ENCODE assay signal across 28 mouse cellular contexts in genomic region chr14:35222196-35222595, GRCm38 (mm10).
"Had no signal": no experiment of that assay in that cellular context is flagged by ENCODE, and none has a peak within 500 bp of the region (broad histone marks: within the 10 kb centered on the region; RNA-seq: fewer than 3 reads in every experiment).

No protein-coding gene starts in this region.

- H3K9me3 ChIP-seq: embryonic facial prominence, embryonic 10.5 days; embryonic facial prominence, embryonic 12.5 days; embryonic facial prominence, embryonic 13.5 days; embryonic facial prominence, embryonic 15.5 days; forebrain, embryonic 10.5 days; forebrain, embryonic 12.5 days; forebrain, embryonic 13.5 days; forebrain, embryonic 15.5 days had no signal

- ATAC-seq: forebrain, embryonic 13.5 days; forebrain, embryonic 14.5 days; forebrain, embryonic 15.5 days; forebrain, embryonic 16.5 days; forebrain, postnatal 0 days had no signal

- H3K27ac ChIP-seq: embryonic facial prominence, embryonic 10.5 days; embryonic facial prominence, embryonic 12.5 days; embryonic facial prominence, embryonic 13.5 days; embryonic facial prominence, embryonic 15.5 days; forebrain, embryonic 10.5 days; forebrain, embryonic 12.5 days; forebrain, embryonic 13.5 days; forebrain, embryonic 15.5 days; gastrocnemius, adult 2 months; heart, adult 2 months had no signal

- H3K36me3 ChIP-seq: embryonic facial prominence, embryonic 10.5 days; embryonic facial prominence, embryonic 12.5 days; embryonic facial prominence, embryonic 13.5 days; embryonic facial prominence, embryonic 15.5 days; forebrain, embryonic 10.5 days; forebrain, embryonic 12.5 days; forebrain, embryonic 15.5 days had no signal

- H3K27me3 ChIP-seq: embryonic facial prominence, embryonic 12.5 days; embryonic facial prominence, embryonic 13.5 days; embryonic facial prominence, embryonic 15.5 days; forebrain, embryonic 12.5 days; forebrain, embryonic 13.5 days; forebrain, embryonic 15.5 days had no signal

- DNase-seq: cerebellum, adult 2 months; cerebellum, adult 8-10 months; cerebellum, adult 9-10 months; cerebellum, adult 9-11 months; cerebellum, postnatal 10 days; cerebellum, postnatal 14 days; cerebellum, postnatal 25 days; cerebellum, postnatal 36 days; embryo, embryonic 11 days; forebrain, postnatal 0 days; gastrocnemius, adult 2 months; gastrocnemius, postnatal 10 days; gastrocnemius, postnatal 14 days; gastrocnemius, postnatal 25 days; gastrocnemius, postnatal 36 days; heart, adult 18-20 months; heart, adult 2 months had no signal

- H3K9ac ChIP-seq: embryonic facial prominence, embryonic 12.5 days; embryonic facial prominence, embryonic 13.5 days; embryonic facial prominence, embryonic 15.5 days; forebrain, embryonic 12.5 days; forebrain, embryonic 13.5 days; forebrain, embryonic 15.5 days; forebrain, postnatal 0 days had no signal

- H3K4me2 ChIP-seq: embryonic facial prominence, embryonic 12.5 days; embryonic facial prominence, embryonic 13.5 days; embryonic facial prominence, embryonic 15.5 days; forebrain, embryonic 12.5 days; forebrain, embryonic 13.5 days; forebrain, embryonic 15.5 days had no signal

- H3K4me1 ChIP-seq: embryonic facial prominence, embryonic 10.5 days; embryonic facial prominence, embryonic 12.5 days; embryonic facial prominence, embryonic 13.5 days; embryonic facial prominence, embryonic 15.5 days; forebrain, embryonic 10.5 days; forebrain, embryonic 12.5 days; forebrain, embryonic 13.5 days; forebrain, embryonic 15.5 days had no signal

- H3K4me3 ChIP-seq: embryonic facial prominence, embryonic 10.5 days; embryonic facial prominence, embryonic 12.5 days; embryonic facial prominence, embryonic 13.5 days; embryonic facial prominence, embryonic 15.5 days; erythroblast, embryonic 14.5 days; forebrain, embryonic 10.5 days; forebrain, embryonic 12.5 days; forebrain, embryonic 13.5 days; forebrain, embryonic 15.5 days; gastrocnemius, adult 2 months; heart, adult 2 months had no signal
